Mouse (Mus musculus) adrenal gland, postnatal 4 days (tissue): ENCODE measurements around the gene Wdr20rt. TPM values are rescaled to one million over a fixed set of nuclear protein-coding genes. Genes with fewer than 3 reads are reported as not detected.
"Not testable (repeated sequence)": the region's sequence is repeated elsewhere in the genome, so short reads cannot be mapped to it uniquely, and the experiment has no call there.

Source experiments
- DNase-seq, 2 experiments: peaks; one replicate each; pipeline ENCODE4 v3.0.0; 2021 to 2022; ENCODE audit warnings: low spot score in 2 of 2, mixed read lengths in 2 of 2
- long read RNA-seq, 2 experiments: library from polyadenylated mRNA; stranded (forward); transcript quantifications; one replicate each; pipeline ENCODE4 v2.0.0; 2021
- total RNA-seq, 2 experiments: library from RNA; stranded (reverse); gene quantifications; 2 replicates each; pipeline ENCODE4 v1.2.3; 2021

The Wdr20rt gene
- total RNA-seq: under 1 TPM in 1 of 2 experiments, not detected in 1; 0.23 TPM
- long read RNA-seq, experiment 1: 0 reads
- long read RNA-seq, experiment 2: 0 reads

GRCm38 (mm10) chr12:65225467-65225945 lies at the start of gene Wdr20rt:
Wdr20rt (plus strand) TSS chr12:65225517.
- no peak for DNase-seq

GRCm38 (mm10) chr12:65187365-65187764 lies 38.0 kb upstream of the Wdr20rt start:
- DNase-seq: no peak

DNA sequence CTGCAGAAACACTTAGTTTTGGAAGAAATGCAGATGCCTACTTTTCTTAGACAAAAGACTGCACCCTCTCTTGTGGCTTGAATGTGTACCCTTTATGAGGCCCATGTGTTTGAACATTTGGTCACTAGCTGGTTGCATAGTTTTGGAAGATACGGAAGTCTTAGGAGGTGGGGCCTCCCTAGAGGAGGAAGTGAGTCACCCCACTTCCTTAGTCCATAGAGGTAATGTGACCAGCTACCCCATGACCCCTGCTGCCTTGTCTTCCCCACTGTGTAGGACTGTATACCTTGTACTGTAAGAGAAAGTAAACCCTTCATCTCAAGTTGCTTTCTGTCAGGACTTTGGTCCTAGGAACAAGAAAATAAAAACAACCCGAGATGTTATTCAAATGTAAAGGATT lies 36.1 kb upstream of the Wdr20rt start:
- DNase-seq: no peak

GRCm38 (mm10) chr12:65194003-65194530 lies 31.2 kb upstream of the Wdr20rt start:
- no peak for DNase-seq

DNA sequence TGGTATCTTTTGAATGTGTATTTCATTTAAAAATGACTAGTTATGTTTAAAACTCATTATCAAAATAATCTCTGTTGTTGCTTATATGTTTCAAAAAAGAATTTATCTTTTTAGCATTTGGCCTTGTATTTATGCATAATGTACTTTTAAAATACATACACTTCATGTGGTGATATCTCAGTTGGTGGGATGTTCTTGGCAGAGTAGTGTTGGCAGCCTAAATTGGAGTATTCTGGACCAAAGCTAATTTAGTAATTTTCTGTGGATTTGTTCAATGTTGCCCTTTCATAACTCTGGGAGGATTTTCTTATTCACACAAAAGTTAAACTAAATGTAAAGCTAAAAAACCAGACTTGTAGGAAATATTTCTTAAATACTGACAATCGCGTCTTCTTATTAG lies 23.5 kb upstream of the Wdr20rt start:
- DNase-seq: no peak

DNA sequence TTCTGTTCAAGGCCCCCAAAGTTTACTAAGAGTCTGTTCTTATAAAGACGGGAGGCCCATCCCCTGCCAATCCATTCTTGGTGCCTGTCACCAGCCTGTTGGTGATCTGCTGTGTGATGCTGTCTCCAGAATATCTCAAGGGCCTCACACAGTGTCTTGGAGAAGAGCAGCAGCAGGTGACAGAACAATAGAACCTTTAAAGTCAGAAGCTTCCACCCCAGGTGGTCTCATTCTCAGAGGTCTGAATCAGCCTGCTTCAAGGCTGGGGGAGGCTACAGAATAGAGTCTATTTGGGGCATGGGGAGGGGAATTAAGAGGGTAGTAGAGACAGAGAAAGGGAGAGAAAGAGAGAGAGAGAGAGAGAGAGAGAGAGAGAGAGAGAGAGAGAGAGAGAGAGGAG lies 18.9 kb upstream of the Wdr20rt start:
- no peak for DNase-seq

DNA sequence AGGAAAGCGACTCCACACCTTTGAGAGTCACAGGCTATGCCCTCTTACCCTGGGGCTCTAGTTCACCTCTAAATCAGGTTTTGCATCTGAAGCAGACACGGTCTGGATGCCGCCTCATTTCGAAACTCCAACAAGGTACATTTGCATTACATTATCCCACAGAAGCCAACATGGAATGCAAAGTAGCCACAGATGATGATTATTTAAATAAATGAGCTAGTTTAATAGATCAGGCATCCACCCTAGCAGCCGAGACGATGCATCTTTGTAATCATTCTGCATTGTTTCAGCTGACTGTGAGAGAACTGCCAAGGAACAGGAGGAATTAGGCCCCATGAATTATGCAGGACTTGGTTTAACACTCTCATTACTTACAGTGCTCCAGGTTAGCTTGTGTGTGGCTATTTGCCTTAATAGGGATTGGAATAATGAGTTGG lies 8.9 kb upstream of the Wdr20rt start:
- DNase-seq: no peak

DNA sequence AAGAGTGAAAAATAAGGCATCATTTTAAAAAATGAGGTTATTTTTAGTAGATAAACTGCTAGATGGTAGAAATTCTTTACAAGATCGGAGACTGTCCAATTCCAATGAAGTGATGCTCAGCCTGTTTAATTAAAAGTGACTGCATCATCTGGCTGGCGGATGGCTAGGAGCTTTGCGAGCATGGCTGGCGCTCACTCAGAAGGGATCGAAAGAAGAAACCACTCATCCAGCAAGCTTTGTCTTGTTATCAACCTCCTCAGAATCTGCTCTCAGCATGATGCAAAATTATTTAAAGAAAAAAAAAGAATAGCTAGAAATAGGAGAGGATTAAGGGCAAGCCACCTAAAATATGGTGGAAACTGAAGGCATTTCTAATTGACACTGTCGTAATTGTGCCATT lies 3.3 kb downstream of the Wdr20rt start:
- DNase-seq: no peak

DNA sequence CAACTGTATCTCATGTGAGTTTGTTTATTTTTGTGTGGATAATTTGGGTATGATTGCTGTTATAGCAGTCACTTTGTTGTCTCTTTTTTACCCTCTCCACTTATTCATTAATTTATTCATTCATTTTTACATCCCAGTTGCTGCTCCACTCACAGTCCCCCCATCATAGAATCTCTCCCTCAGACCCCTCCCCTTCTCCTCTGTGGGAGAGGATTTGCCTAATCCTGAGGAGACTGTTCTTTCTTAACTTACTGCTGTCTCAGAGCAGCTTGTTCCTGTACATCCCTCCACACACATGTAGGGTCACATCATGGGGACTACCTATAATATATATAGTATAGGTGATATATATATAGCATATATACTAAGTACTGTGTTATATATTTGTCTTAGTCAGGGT lies 3.7 kb downstream of the Wdr20rt start:
- no peak for DNase-seq

GRCm38 (mm10) chr12:65232801-65233200 lies 7.5 kb downstream of the Wdr20rt start:
- not testable (repeated sequence) for DNase-seq

- DNase-seq: no peak
Observed at GRCm38 (mm10) chr12:65250116-65250738, 24.9 kb downstream of the Wdr20rt start.

DNA sequence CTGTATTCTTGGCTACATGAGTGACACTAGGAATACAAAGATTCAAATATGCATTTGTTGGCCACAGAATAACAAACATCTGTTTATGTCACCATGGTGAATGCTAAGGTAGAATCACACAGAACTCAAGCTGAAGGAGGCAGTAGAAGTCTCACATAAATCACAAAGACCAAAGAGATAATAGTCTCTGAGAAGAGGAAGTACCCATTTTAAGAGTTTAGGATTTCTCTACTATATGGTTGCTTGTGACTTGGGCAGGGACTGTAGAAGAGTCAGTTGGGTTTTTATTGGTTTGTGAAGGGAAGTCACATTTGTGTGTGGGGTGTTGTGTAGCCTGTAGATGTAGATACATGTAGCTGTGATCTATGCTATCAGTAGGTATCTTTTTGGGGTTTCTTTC lies 31.6 kb downstream of the Wdr20rt start:
- DNase-seq: no peak

- DNase-seq: no peak
Observed at GRCm38 (mm10) chr12:65258212-65259138, 33.2 kb downstream of the Wdr20rt start.

GRCm38 (mm10) chr12:65259139-65260111 lies 34.1 kb downstream of the Wdr20rt start:
- no peak for DNase-seq

DNA sequence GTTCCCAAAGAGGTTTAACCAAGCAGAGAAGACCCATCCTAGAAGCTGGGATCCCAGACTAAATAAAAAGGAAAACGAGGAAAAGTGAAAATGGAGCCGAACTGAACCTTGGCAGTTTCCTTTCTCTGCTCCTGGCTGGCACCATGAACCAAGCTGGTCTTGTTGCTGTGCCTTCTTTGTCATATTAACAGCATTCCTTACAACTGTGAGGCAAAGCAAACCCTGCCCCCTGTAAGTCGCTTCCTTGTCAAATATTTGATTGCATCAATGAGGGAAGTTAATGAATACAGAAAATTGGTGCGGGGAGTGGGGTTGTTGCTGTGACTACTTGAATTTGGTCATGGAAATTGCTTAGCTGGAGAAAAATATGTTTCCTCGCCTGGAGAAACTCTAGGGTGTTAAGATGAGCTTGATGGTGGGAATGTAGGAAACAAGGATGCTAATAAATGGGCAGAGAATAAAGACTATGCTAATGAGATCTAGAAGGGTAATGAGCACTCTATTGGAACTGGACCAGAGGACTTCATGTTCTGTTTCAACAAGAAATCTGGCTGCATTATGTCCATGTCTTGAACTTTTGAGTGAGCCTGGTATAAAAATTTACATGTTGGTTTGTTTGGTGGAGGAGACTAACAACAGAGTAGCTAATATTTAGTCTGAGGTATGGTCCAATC lies 43.1 kb downstream of the Wdr20rt start:
- DNase-seq: no peak

DNA sequence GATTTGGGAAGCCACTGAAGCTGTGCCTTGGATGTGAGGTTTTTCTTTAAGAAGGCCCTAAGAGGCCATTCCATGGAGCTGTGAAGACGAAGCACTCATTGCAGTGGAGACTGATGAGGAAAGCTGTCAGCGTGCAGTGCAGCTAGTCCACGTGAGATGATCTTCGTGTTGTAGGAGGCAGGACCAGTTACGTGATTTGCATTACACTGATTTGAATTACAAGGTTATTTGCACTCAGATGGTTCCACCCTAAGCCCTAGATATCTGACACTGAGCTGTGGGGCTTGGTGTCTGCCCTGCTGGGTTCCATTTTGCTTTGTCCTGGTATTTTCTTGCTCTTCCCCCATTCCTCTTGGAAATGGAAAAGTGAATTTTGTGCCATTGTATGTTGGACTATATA lies 44.1 kb downstream of the Wdr20rt start:
- no peak for DNase-seq

- no peak for DNase-seq
Observed at GRCm38 (mm10) chr12:65273807-65274206, 48.5 kb downstream of the Wdr20rt start.
